Mouse (Mus musculus): ENCODE data around the gene Huwe1. TPM values are rescaled to one million over a fixed set of nuclear protein-coding genes. Genes with fewer than 3 reads are reported as not detected.

Gene Huwe1
- polyA plus RNA-seq, 1 experiment, result 0.88 TPM

GRCm38 (mm10) chrX:151929390-151929789 is 128.8 kb downstream of the Huwe1 start:
- no peak overlapping the region for H3K4me3 ChIP-seq (replicated peaks)
- H3K27me3 ChIP-seq (ENCODE audit: control insufficient read depth), result no peaks in the 10 kb centered on the region; the same call in 1 of the 2 replicates
- no peaks in the 10 kb centered on the region for H3K9me3 ChIP-seq (ENCODE audit: control insufficient read depth, low read length)
- no peaks in the 10 kb centered on the region for H3K4me1 ChIP-seq (ENCODE audit: control insufficient read depth)
- TF ChIP-seq TAL1 (IDR thresholded peaks at IDR 0.05; ENCODE audit: low read length), result no peak
- TF ChIP-seq GATA1 (IDR thresholded peaks at IDR 0.05; ENCODE audit: low read length), result no peak
- peaks cover 91% of the 10 kb centered on the region for H3K36me3 ChIP-seq (ENCODE audit: control insufficient read depth)

GRCm38 (mm10) chrX:151938852-151939251 is 138.2 kb downstream of the Huwe1 start:
- H3K4me1 ChIP-seq (ENCODE audit: control insufficient read depth), result no peaks in the 10 kb centered on the region
- H3K27me3 ChIP-seq (ENCODE audit: control insufficient read depth), result no peaks in the 10 kb centered on the region
- no peak overlapping the region for H3K4me3 ChIP-seq (replicated peaks)
- TF ChIP-seq TAL1 (IDR thresholded peaks at IDR 0.05; ENCODE audit: low read length) (no peak), GATA1 (IDR thresholded peaks at IDR 0.05; ENCODE audit: low read length) (no peak)
- peaks cover 9% of the 10 kb centered on the region for H3K36me3 ChIP-seq (ENCODE audit: control insufficient read depth)
- H3K9me3 ChIP-seq (ENCODE audit: control insufficient read depth, low read length), result no peaks in the 10 kb centered on the region; the same call in 1 of the 2 replicates

- no peaks in the 10 kb centered on the region for H3K4me1 ChIP-seq (ENCODE audit: control insufficient read depth)
- H3K27me3 ChIP-seq (ENCODE audit: control insufficient read depth), result no peaks in the 10 kb centered on the region
- H3K9me3 ChIP-seq (ENCODE audit: control insufficient read depth, low read length), result no peaks in the 10 kb centered on the region; the same call in 1 of the 2 replicates
- H3K4me3 ChIP-seq (replicated peaks), result no peak overlapping the region
- H3K36me3 ChIP-seq (ENCODE audit: control insufficient read depth), result no peaks in the 10 kb centered on the region
- TF ChIP-seq TAL1 (IDR thresholded peaks at IDR 0.05; ENCODE audit: low read length), result no peak
- TF ChIP-seq GATA1 (IDR thresholded peaks at IDR 0.05; ENCODE audit: low read length), result no peak
These were observed 146.4 kb downstream of the Huwe1 start for GRCm38 (mm10) chrX:151946986-151947385.

GRCm38 (mm10) chrX:151947781-151948180 is 147.2 kb downstream of the Huwe1 start:
- H3K27me3 ChIP-seq (ENCODE audit: control insufficient read depth), result no peaks in the 10 kb centered on the region
- H3K36me3 ChIP-seq (ENCODE audit: control insufficient read depth), result no peaks in the 10 kb centered on the region
- no peaks in the 10 kb centered on the region; the same call in 1 of the 2 replicates for H3K9me3 ChIP-seq (ENCODE audit: control insufficient read depth, low read length)
- no peaks in the 10 kb centered on the region for H3K4me1 ChIP-seq (ENCODE audit: control insufficient read depth)
- TF ChIP-seq TAL1 (IDR thresholded peaks at IDR 0.05; ENCODE audit: low read length), result no peak
- no peak for TF ChIP-seq GATA1 (IDR thresholded peaks at IDR 0.05; ENCODE audit: low read length)
- no peak overlapping the region for H3K4me3 ChIP-seq (replicated peaks)

- H3K36me3 ChIP-seq (ENCODE audit: control insufficient read depth), result no peaks in the 10 kb centered on the region
- H3K4me3 ChIP-seq (replicated peaks), result no peak overlapping the region
- no peaks in the 10 kb centered on the region for H3K4me1 ChIP-seq (ENCODE audit: control insufficient read depth)
- no peak for TF ChIP-seq TAL1 (IDR thresholded peaks at IDR 0.05; ENCODE audit: low read length)
- TF ChIP-seq GATA1 (IDR thresholded peaks at IDR 0.05; ENCODE audit: low read length), result no peak
- no peaks in the 10 kb centered on the region for H3K9me3 ChIP-seq (ENCODE audit: control insufficient read depth, low read length)
- H3K27me3 ChIP-seq (ENCODE audit: control insufficient read depth), result no peaks in the 10 kb centered on the region
These were observed 149.6 kb downstream of the Huwe1 start for GRCm38 (mm10) chrX:151950231-151950630.

- H3K27me3 ChIP-seq (ENCODE audit: control insufficient read depth), result no peaks in the 10 kb centered on the region
- TF ChIP-seq TAL1 (IDR thresholded peaks at IDR 0.05; ENCODE audit: low read length) (no peak), GATA1 (IDR thresholded peaks at IDR 0.05; ENCODE audit: low read length) (no peak)
- H3K36me3 ChIP-seq (ENCODE audit: control insufficient read depth), result no peaks in the 10 kb centered on the region
- H3K4me1 ChIP-seq (ENCODE audit: control insufficient read depth), result no peaks in the 10 kb centered on the region
- no peak overlapping the region for H3K4me3 ChIP-seq (replicated peaks)
- no peaks in the 10 kb centered on the region for H3K9me3 ChIP-seq (ENCODE audit: control insufficient read depth, low read length)
These were observed 150.6 kb downstream of the Huwe1 start for GRCm38 (mm10) chrX:151951181-151951580.

Other genes with a start within 250 kb of the Huwe1 start
- 1.6 and 2.3 TPM in 2 replicates for gene Hsd17b10, start 201.0 kb downstream of the Huwe1 start, polyA plus RNA-seq (2012)
- 0.25 and 0.48 TPM in 2 replicates for gene Ribc1, start 215.5 kb downstream of the Huwe1 start, polyA plus RNA-seq (2012)
- 2.4 and 2.9 TPM in 2 replicates for gene Smc1a, start 215.6 kb downstream of the Huwe1 start, polyA plus RNA-seq (2012)

Measured in erythroblast, embryonic 14.5 days (primary cell).